Mouse (Mus musculus): Measurements from ENCODE around the gene Mto1.
"Not testable (repeated sequence)": the region's sequence is repeated elsewhere in the genome, so short reads cannot be mapped to it uniquely, and the experiment has no call there.

GRCm38 (mm10) chr9:78478009-78478605, 30.1 kb downstream of the Mto1 start:
- not testable (repeated sequence) for TF ChIP-seq CTCF (conservative IDR thresholded peaks at IDR 0.05; ENCODE audit: insufficient read depth, insufficient read length, low read depth, low read length); POLR2A (IDR thresholded peaks at IDR 0.05; ENCODE audit: low read depth, low read length)
